Mouse (Mus musculus): ENCODE measurements around the gene 9430007A20Rik.
"Not testable (repeated sequence)": the region's sequence is repeated elsewhere in the genome, so short reads cannot be mapped to it uniquely, and the experiment has no call there.

9430007A20Rik gene

GRCm38 (mm10) chr4:144519522-144519921 is at the start of gene 9430007A20Rik:
Gene 9430007A20Rik (plus strand): TSS chr4:144519822.
- no peak for DNase-seq (ENCODE audit: low spot score in 2 of 2)

- DNase-seq (ENCODE audit: low spot score in 2 of 2) = no peak
Measured at GRCm38 (mm10) chr4:144493331-144493730, 26.3 kb upstream of the 9430007A20Rik start.

GRCm38 (mm10) chr4:144506518-144506917 is 13.1 kb upstream of the 9430007A20Rik start:
- no peak for DNase-seq (ENCODE audit: low spot score in 2 of 2)

GRCm38 (mm10) chr4:144544689-144545088 is 25.1 kb downstream of the 9430007A20Rik start:
- DNase-seq (ENCODE audit: low spot score in 2 of 2) = no peak

- DNase-seq (ENCODE audit: low spot score in 2 of 2) = not testable (repeated sequence)
Measured at GRCm38 (mm10) chr4:144545339-144545738, 25.7 kb downstream of the 9430007A20Rik start.

- no peak for DNase-seq (ENCODE audit: low spot score in 2 of 2)
Measured at GRCm38 (mm10) chr4:144551156-144551555, 31.5 kb downstream of the 9430007A20Rik start.

GRCm38 (mm10) chr4:144559792-144560191 is 40.2 kb downstream of the 9430007A20Rik start:
- DNase-seq (ENCODE audit: low spot score in 2 of 2) = no peak

- DNase-seq (ENCODE audit: low spot score in 2 of 2) = no peak
Measured at GRCm38 (mm10) chr4:144561205-144561604, 41.6 kb downstream of the 9430007A20Rik start.

- DNase-seq (ENCODE audit: low spot score in 2 of 2) = no peak
Measured at GRCm38 (mm10) chr4:144565034-144565433, 45.4 kb downstream of the 9430007A20Rik start, which contains the start of gene Gm13124. Gene Gm13124 (minus strand): TSS chr4:144565134.

- no peak for DNase-seq (ENCODE audit: low spot score in 2 of 2)
Measured at GRCm38 (mm10) chr4:144567752-144568151, 48.1 kb downstream of the 9430007A20Rik start.
